Mouse (Mus musculus) MEL (cell line): Measurements from ENCODE around the gene Cenpj. TPM values are rescaled to one million over a fixed set of nuclear protein-coding genes. Genes with fewer than 3 reads are reported as not detected.
A peak's percentile ranks its signal among the peaks of the same experiment; 100 is the strongest.

Experiments used
- DNase-seq: peaks from one replicate; pipeline ENCODE4 v3.0.0; 2011; ENCODE audit warnings: low read depth, low spot score
- H3K27ac ChIP-seq: 2 replicates; pipeline ENCODE4 v1.5.1; 2012; ENCODE audit warnings: low read depth, mild to moderate bottlenecking, control low read depth, low read length, moderate library complexity; ENCODE audit not compliant: control insufficient read depth
- H3K27me3 ChIP-seq, 2 experiments: fragments of 150-350 bp in 1 of 2; sonication (generic) in 1 of 2; 2 replicates each; pipeline ENCODE4 v1.6.1; 2012; ENCODE audit warnings: low read length in 2 of 2, mild to moderate bottlenecking in 2 of 2, improper control_type of control experiment in 1 of 2, moderate library complexity in 1 of 2; ENCODE audit not compliant: insufficient read depth in 2 of 2, control insufficient read depth in 1 of 2
- H3K36me3 ChIP-seq, 2 experiments: 2 replicates each; pipeline ENCODE4 v1.6.1; 2012 to 2014; ENCODE audit warnings: low read length in 2 of 2, improper control_type of control experiment in 1 of 2, inconsistent platforms in 1 of 2, mild to moderate bottlenecking in 1 of 2; ENCODE audit not compliant: insufficient read depth in 2 of 2, control insufficient read depth in 1 of 2
- H3K4me1 ChIP-seq, 2 experiments: fragments of 150-350 bp in 1 of 2; sonication (generic) in 1 of 2; 2 replicates each; pipeline ENCODE4 v1.6.1; 2012; ENCODE audit warnings: low read length in 2 of 2, improper control_type of control experiment in 1 of 2, mild to moderate bottlenecking in 1 of 2; ENCODE audit not compliant: insufficient read depth in 2 of 2, control insufficient read depth in 1 of 2
- H3K4me3 ChIP-seq, 2 experiments: fragments of 150-350 bp in 1 of 2; sonication (generic) in 1 of 2; 2 replicates each; pipeline ENCODE4 v1.5.1; 2012; ENCODE audit warnings: low read depth in 2 of 2, low read length in 2 of 2, mild to moderate bottlenecking in 2 of 2, moderate library complexity in 2 of 2, control low read depth in 1 of 2, improper control_type of control experiment in 1 of 2; ENCODE audit not compliant: control insufficient read depth in 1 of 2, insufficient read depth in 1 of 2
- H3K79me2 ChIP-seq: 2 replicates; pipeline ENCODE4 v1.6.1; 2012; ENCODE audit warnings: mild to moderate bottlenecking, low read length, moderate library complexity; ENCODE audit not compliant: control insufficient read depth, poor library complexity, insufficient read depth
- H3K9ac ChIP-seq: 2 replicates; pipeline ENCODE4 v1.6.1; 2012; ENCODE audit warnings: low read depth, mild to moderate bottlenecking, control low read depth, low read length, moderate library complexity; ENCODE audit not compliant: control insufficient read depth, poor library complexity, severe bottlenecking
- H3K9me3 ChIP-seq: fragments of 150-350 bp; sonication (generic); replicated peaks from 2 replicates; pipeline ENCODE4 v1.6.1; 2012; ENCODE audit warnings: mild to moderate bottlenecking, low read length, improper control_type of control experiment, moderate library complexity; ENCODE audit not compliant: insufficient read depth
- BHLHE40 ChIP-seq: IDR thresholded peaks from 2 replicates; pipeline ENCODE4 v1.6.1; 2012; ENCODE audit warnings: low read depth, mild to moderate bottlenecking, inconsistent platforms, low read length, improper control_type of control experiment, borderline replicate concordance
- CHD1 ChIP-seq: IDR thresholded peaks from 2 replicates; pipeline ENCODE4 v1.6.1; 2012; ENCODE audit warnings: low read depth, mild to moderate bottlenecking, inconsistent platforms, low read length, improper control_type of control experiment
- CHD2 ChIP-seq: IDR thresholded peaks from 2 replicates; pipeline ENCODE4 v1.6.1; 2011; ENCODE audit warnings: low read length, improper control_type of control experiment
- CTCF ChIP-seq, 3 experiments: IDR thresholded peaks in 2 of 3; conservative IDR thresholded peaks in 1 of 3; 2 replicates each; pipeline ENCODE4 v1.5.1; 2011 to 2012; ENCODE audit warnings: low read length in 3 of 3, low read depth in 2 of 3, mild to moderate bottlenecking in 2 of 3, improper control_type of control experiment in 1 of 3, inconsistent platforms in 1 of 3, mixed read lengths in 1 of 3, moderate library complexity in 1 of 3; ENCODE audit not compliant: control insufficient read depth in 1 of 3, insufficient read depth in 1 of 3, poor library complexity in 1 of 3, severe bottlenecking in 1 of 3
- EP300 ChIP-seq, 2 experiments: IDR thresholded peaks; 2 replicates each; pipeline ENCODE4 v1.6.1; 2011; ENCODE audit warnings: improper control_type of control experiment in 2 of 2, low read length in 2 of 2, low read depth in 1 of 2, mild to moderate bottlenecking in 1 of 2
- ETS1 ChIP-seq: IDR thresholded peaks from 2 replicates; pipeline ENCODE4 v1.6.1; 2012; ENCODE audit warnings: low read depth, mild to moderate bottlenecking, inconsistent platforms, low read length, improper control_type of control experiment, moderate library complexity
- GATA1 ChIP-seq: IDR thresholded peaks from 2 replicates; pipeline ENCODE4 v1.6.1; 2011; ENCODE audit warnings: low read depth, low read length, improper control_type of control experiment
- MAX ChIP-seq: IDR thresholded peaks from 2 replicates; pipeline ENCODE4 v1.6.1; 2011; ENCODE audit warnings: low read length, improper control_type of control experiment
- MEF2A ChIP-seq: IDR thresholded peaks from 2 replicates; pipeline ENCODE4 v1.6.1; 2014; ENCODE audit warnings: low read depth, mild to moderate bottlenecking, inconsistent platforms, low read length, improper control_type of control experiment; ENCODE audit not compliant: poor library complexity, insufficient replicate concordance, severe bottlenecking; ENCODE audit errors: extremely low read depth
- MYB ChIP-seq: IDR thresholded peaks from 2 replicates; pipeline ENCODE4 v1.6.1; 2011; ENCODE audit warnings: mild to moderate bottlenecking, low read depth, low read length, improper control_type of control experiment
- MYC ChIP-seq: IDR thresholded peaks from 2 replicates; pipeline ENCODE4 v1.6.1; 2011; ENCODE audit warnings: low read depth, mild to moderate bottlenecking, low read length, improper control_type of control experiment, moderate library complexity
- SMC3 ChIP-seq: IDR thresholded peaks from 2 replicates; pipeline ENCODE4 v1.6.1; 2011; ENCODE audit warnings: low read depth, low read length, improper control_type of control experiment
- TAL1 ChIP-seq: IDR thresholded peaks from 2 replicates; pipeline ENCODE4 v1.6.1; 2012; ENCODE audit warnings: mild to moderate bottlenecking, inconsistent platforms, low read length, moderate library complexity, mixed read lengths
- TCF12 ChIP-seq: IDR thresholded peaks from 2 replicates; pipeline ENCODE4 v1.6.1; 2014; ENCODE audit warnings: low read depth, mild to moderate bottlenecking, inconsistent platforms, low read length, improper control_type of control experiment, moderate library complexity
- UBTF ChIP-seq: IDR thresholded peaks from 2 replicates; pipeline ENCODE4 v1.6.1; 2012; ENCODE audit warnings: low read depth, mild to moderate bottlenecking, inconsistent platforms, low read length, improper control_type of control experiment, moderate library complexity, borderline replicate concordance; ENCODE audit not compliant: insufficient read depth
- USF1 ChIP-seq: IDR thresholded peaks from 2 replicates; pipeline ENCODE4 v1.6.1; 2014; ENCODE audit warnings: low read depth, mild to moderate bottlenecking, inconsistent platforms, low read length, improper control_type of control experiment, moderate library complexity
- polyA plus RNA-seq, 2 experiments: library from polyadenylated mRNA; stranded (reverse) in 1 of 2; unstranded in 1 of 2; fragments of >175 nt in 1 of 2; fragments of >200 nt in 1 of 2; gene quantifications; 2 replicates each; pipeline versions ENCODE4 v1.2.1 to v1.2.4; 2012; ENCODE audit warnings: low replicate concordance in 2 of 2, low read depth in 1 of 2; ENCODE audit not compliant: insufficient read length in 2 of 2, insufficient read depth in 1 of 2, missing spikeins in 1 of 2
- total RNA-seq: library from RNA; depleted of rRNA; stranded (reverse); fragments of 300-350 nt; gene quantifications from 2 replicates; pipeline ENCODE4 v1.2.3, GENCODE M21; 2012

Cenpj gene
- total and polyA plus RNA-seq, 3 experiments: 3.2 to 7.5 TPM; not detected in 1

DNA sequence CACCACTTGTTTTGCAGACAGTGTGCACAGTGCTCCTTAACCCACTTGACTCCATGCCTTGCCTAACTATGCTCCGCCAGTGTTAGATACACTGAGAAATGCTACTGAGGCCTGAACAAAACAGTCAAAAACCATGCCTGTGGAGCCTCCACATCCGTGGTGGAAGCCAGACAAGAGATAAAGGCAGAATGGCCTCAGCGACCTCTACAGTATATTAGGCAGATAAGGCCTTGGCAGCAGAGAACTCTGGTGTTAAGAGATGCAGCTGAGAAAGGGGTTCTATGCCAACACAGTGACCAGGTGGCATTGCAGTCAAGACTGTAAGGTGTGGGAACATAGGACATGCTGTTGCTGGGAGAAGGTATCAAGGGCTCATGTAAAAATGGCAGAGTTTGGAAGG lies 68.5 kb downstream of the Cenpj start:
- H3K27ac ChIP-seq: no peak overlapping the region
- H3K9me3 ChIP-seq: no peaks in the 10 kb centered on the region
- H3K36me3 ChIP-seq: peaks cover 14 to 17% of the 10 kb centered on the region in 2 experiments
- TF ChIP-seq CTCF (IDR thresholded peaks at IDR 0.05 in 2 of 3, conservative IDR thresholded peaks at IDR 0.05 in 1 of 3; ENCODE audit: control insufficient read depth in 1 of 3, insufficient read depth in 1 of 3, low read depth in 2 of 3, low read length in 3 of 3, poor library complexity in 1 of 3, severe bottlenecking in 1 of 3): peak in 1 of 3 experiments; percentile 5; a peak in 1 of 6 replicates
- no peak for TF ChIP-seq CHD1
- no peak for TF ChIP-seq MYB
- no peak for TF ChIP-seq TAL1
- peak; percentile 35; the same call in 1 of the 2 replicates for TF ChIP-seq TCF12
- peak; percentile 70 for TF ChIP-seq GATA1
- peak; percentile 15; the same call in 1 of the 2 replicates for TF ChIP-seq SMC3
- no peak for TF ChIP-seq BHLHE40
- peak; percentile 40; the same call in 1 of the 2 replicates for TF ChIP-seq ETS1
- no peak for TF ChIP-seq USF1
- peak; percentile 38 to 51; a peak in 3 of 4 replicates for TF ChIP-seq EP300 (IDR thresholded peaks at IDR 0.05; ENCODE audit: low read depth in 1 of 2, low read length in 2 of 2)
- TF ChIP-seq MAX: no peak
- H3K4me1 ChIP-seq: peaks cover 12% of the 10 kb centered on the region in 2 experiments
- H3K27me3 ChIP-seq: no peaks in the 10 kb centered on the region
- H3K9ac ChIP-seq: no peak overlapping the region
- peak; percentile 55 for DNase-seq
- H3K79me2 ChIP-seq: no peaks in the 10 kb centered on the region
- no peak overlapping the region for H3K4me3 ChIP-seq

DNA sequence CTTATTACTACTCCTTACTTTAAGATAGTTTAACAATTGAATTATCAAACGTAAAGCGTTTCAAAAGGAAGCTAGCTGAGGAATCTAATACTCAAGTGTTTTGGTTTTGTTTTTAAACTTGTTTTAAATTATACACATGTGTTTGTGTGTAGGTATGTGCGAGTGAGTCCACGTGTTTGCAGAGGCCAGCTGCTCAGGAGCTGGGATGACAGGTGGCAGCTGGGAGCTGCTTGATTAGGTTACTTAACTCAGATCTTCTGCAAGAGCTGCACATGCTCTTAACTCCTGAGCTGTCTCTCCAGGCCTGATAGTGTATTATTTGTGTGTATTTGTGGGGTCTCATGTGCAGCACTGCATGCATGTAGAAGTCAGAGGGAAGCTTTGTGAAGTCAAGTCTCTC lies 72.8 kb downstream of the Cenpj start:
- no peak for TF ChIP-seq UBTF
- no peak for TF ChIP-seq MYC
- TF ChIP-seq CHD2: no peak
- TF ChIP-seq MEF2A: no peak
- Histone ChIP-seq H3K9me3 (no peaks in the 10 kb centered on the region), H3K4me1 (peaks cover 12% of the 10 kb centered on the region in 2 experiments), H3K79me2 (no peaks in the 10 kb centered on the region), H3K36me3 (peaks cover 14 to 17% of the 10 kb centered on the region in 2 experiments), H3K27me3 (no peaks in the 10 kb centered on the region), H3K27ac (no peak overlapping the region), H3K9ac (no peak overlapping the region), H3K4me3 (no peak overlapping the region)
- DNase-seq: no peak
